Mouse (Mus musculus): ENCODE results near the gene Pip5k1b.

The Pip5k1b gene

GRCm38 (mm10) chr19:24550778-24551177 lies 4.9 kb downstream of the Pip5k1b start:
- peaks cover 6% of the 10 kb centered on the region for H3K27me3 ChIP-seq (ENCODE audit: insufficient read depth, low read length)
- H3K4me1 ChIP-seq (replicated peaks; ENCODE audit: low read depth, low read length) = peaks cover 48% of the 10 kb centered on the region
- peaks cover 10% of the 10 kb centered on the region for H3K9me3 ChIP-seq (ENCODE audit: low read length)
- no peaks in the 10 kb centered on the region for H3K36me3 ChIP-seq (ENCODE audit: insufficient read depth, low read length)
- TF ChIP-seq NANOG (IDR thresholded peaks at IDR 0.05; ENCODE audit: borderline replicate concordance, low read length) (no peak), POU5F1 (IDR thresholded peaks at IDR 0.05; ENCODE audit: borderline replicate concordance, low read length) (no peak), CTCF (conservative IDR thresholded peaks at IDR 0.05; ENCODE audit: low read length) (no peak)
- peak overlapping the region; percentile 13; the same call in 1 of the 2 replicates for H3K4me3 ChIP-seq (replicated peaks; ENCODE audit: low read length)

- Histone ChIP-seq H3K27me3 (ENCODE audit: insufficient read depth, low read length) (peaks cover 6% of the 10 kb centered on the region), H3K36me3 (ENCODE audit: insufficient read depth, low read length) (no peaks in the 10 kb centered on the region), H3K9me3 (ENCODE audit: low read length) (peaks cover 10% of the 10 kb centered on the region), H3K4me3 (replicated peaks; ENCODE audit: low read length) (no peak overlapping the region), H3K4me1 (replicated peaks; ENCODE audit: low read depth, low read length) (peaks cover 48% of the 10 kb centered on the region)
- TF ChIP-seq POU5F1 (IDR thresholded peaks at IDR 0.05; ENCODE audit: borderline replicate concordance, low read length) (no peak), NANOG (IDR thresholded peaks at IDR 0.05; ENCODE audit: borderline replicate concordance, low read length) (no peak), CTCF (conservative IDR thresholded peaks at IDR 0.05; ENCODE audit: low read length) (no peak)
Measured at GRCm38 (mm10) chr19:24550016-24550415, 5.7 kb downstream of the Pip5k1b start.

- Histone ChIP-seq H3K4me3 (replicated peaks; ENCODE audit: low read length) (no peak overlapping the region), H3K36me3 (ENCODE audit: insufficient read depth, low read length) (no peaks in the 10 kb centered on the region), H3K27me3 (ENCODE audit: insufficient read depth, low read length) (no peaks in the 10 kb centered on the region), H3K4me1 (replicated peaks; ENCODE audit: low read depth, low read length) (peaks cover 35% of the 10 kb centered on the region), H3K9me3 (ENCODE audit: low read length) (peaks cover 10% of the 10 kb centered on the region)
- no peak for TF ChIP-seq CTCF (conservative IDR thresholded peaks at IDR 0.05; ENCODE audit: low read length)
- TF ChIP-seq NANOG (IDR thresholded peaks at IDR 0.05; ENCODE audit: borderline replicate concordance, low read length) = no peak
- TF ChIP-seq POU5F1 (IDR thresholded peaks at IDR 0.05; ENCODE audit: borderline replicate concordance, low read length) = no peak
Measured at GRCm38 (mm10) chr19:24548337-24548736, 7.3 kb downstream of the Pip5k1b start.

GRCm38 (mm10) chr19:24546153-24546552 lies 9.5 kb downstream of the Pip5k1b start:
- Histone ChIP-seq H3K4me3 (replicated peaks; ENCODE audit: low read length) (no peak overlapping the region), H3K27me3 (ENCODE audit: insufficient read depth, low read length) (no peaks in the 10 kb centered on the region), H3K4me1 (replicated peaks; ENCODE audit: low read depth, low read length) (peaks cover 21% of the 10 kb centered on the region), H3K9me3 (ENCODE audit: low read length) (peaks cover 10% of the 10 kb centered on the region), H3K36me3 (ENCODE audit: insufficient read depth, low read length) (no peaks in the 10 kb centered on the region)
- TF ChIP-seq CTCF (conservative IDR thresholded peaks at IDR 0.05; ENCODE audit: low read length) (no peak), POU5F1 (IDR thresholded peaks at IDR 0.05; ENCODE audit: borderline replicate concordance, low read length) (no peak), NANOG (IDR thresholded peaks at IDR 0.05; ENCODE audit: borderline replicate concordance, low read length) (no peak)

- TF ChIP-seq CTCF (conservative IDR thresholded peaks at IDR 0.05; ENCODE audit: low read length) (no peak), NANOG (IDR thresholded peaks at IDR 0.05; ENCODE audit: borderline replicate concordance, low read length) (no peak), POU5F1 (IDR thresholded peaks at IDR 0.05; ENCODE audit: borderline replicate concordance, low read length) (no peak)
- Histone ChIP-seq H3K4me3 (replicated peaks; ENCODE audit: low read length) (no peak overlapping the region), H3K27me3 (ENCODE audit: insufficient read depth, low read length) (no peaks in the 10 kb centered on the region), H3K36me3 (ENCODE audit: insufficient read depth, low read length) (no peaks in the 10 kb centered on the region), H3K9me3 (ENCODE audit: low read length) (peaks cover 10% of the 10 kb centered on the region), H3K4me1 (replicated peaks; ENCODE audit: low read depth, low read length) (peaks cover 9% of the 10 kb centered on the region)
Measured at GRCm38 (mm10) chr19:24543386-24544350, 12.0 kb downstream of the Pip5k1b start.

GRCm38 (mm10) chr19:24542293-24542675 lies 13.4 kb downstream of the Pip5k1b start:
- no peak overlapping the region for H3K4me3 ChIP-seq (replicated peaks; ENCODE audit: low read length)
- TF ChIP-seq NANOG (IDR thresholded peaks at IDR 0.05; ENCODE audit: borderline replicate concordance, low read length) (no peak), CTCF (conservative IDR thresholded peaks at IDR 0.05; ENCODE audit: low read length) (no peak), POU5F1 (IDR thresholded peaks at IDR 0.05; ENCODE audit: borderline replicate concordance, low read length) (no peak)
- peaks cover 14% of the 10 kb centered on the region for H3K4me1 ChIP-seq (replicated peaks; ENCODE audit: low read depth, low read length)
- H3K27me3 ChIP-seq (ENCODE audit: insufficient read depth, low read length) = no peaks in the 10 kb centered on the region
- H3K36me3 ChIP-seq (ENCODE audit: insufficient read depth, low read length) = no peaks in the 10 kb centered on the region
- H3K9me3 ChIP-seq (ENCODE audit: low read length) = no peaks in the 10 kb centered on the region

- Histone ChIP-seq H3K36me3 (ENCODE audit: insufficient read depth, low read length) (no peaks in the 10 kb centered on the region), H3K4me1 (replicated peaks; ENCODE audit: low read depth, low read length) (peaks cover 14% of the 10 kb centered on the region), H3K9me3 (ENCODE audit: low read length) (no peaks in the 10 kb centered on the region), H3K27me3 (ENCODE audit: insufficient read depth, low read length) (no peaks in the 10 kb centered on the region), H3K4me3 (replicated peaks; ENCODE audit: low read length) (no peak overlapping the region)
- TF ChIP-seq CTCF (conservative IDR thresholded peaks at IDR 0.05; ENCODE audit: low read length) = no peak
- no peak for TF ChIP-seq NANOG (IDR thresholded peaks at IDR 0.05; ENCODE audit: borderline replicate concordance, low read length)
- TF ChIP-seq POU5F1 (IDR thresholded peaks at IDR 0.05; ENCODE audit: borderline replicate concordance, low read length) = no peak
Measured at GRCm38 (mm10) chr19:24541669-24542292, 13.9 kb downstream of the Pip5k1b start.

GRCm38 (mm10) chr19:24540952-24541668 lies 14.6 kb downstream of the Pip5k1b start:
- Histone ChIP-seq H3K9me3 (ENCODE audit: low read length) (no peaks in the 10 kb centered on the region), H3K27me3 (ENCODE audit: insufficient read depth, low read length) (no peaks in the 10 kb centered on the region), H3K4me3 (replicated peaks; ENCODE audit: low read length) (no peak overlapping the region), H3K36me3 (ENCODE audit: insufficient read depth, low read length) (no peaks in the 10 kb centered on the region), H3K4me1 (replicated peaks; ENCODE audit: low read depth, low read length) (peaks cover 14% of the 10 kb centered on the region)
- TF ChIP-seq POU5F1 (IDR thresholded peaks at IDR 0.05; ENCODE audit: borderline replicate concordance, low read length) = no peak

All from E14TG2a.4 (cell line).